Mouse (Mus musculus): ENCODE measurements at regions not wholly inside any gene's neighbourhood (a gene's known extent, or its start where the extent isn't known, plus 50 kb on each side); places are given as distances from the start of the nearest gene placed in this dataset.

GRCm38 (mm10) chr6:58752496-58752895 lies 78.8 kb upstream of the Herc3 start:
- no peak overlapping the region for H3K4me3 ChIP-seq (ENCODE audit: low read length)
- no peaks in the 10 kb centered on the region for H3K27me3 ChIP-seq (replicated peaks; ENCODE audit: control insufficient read depth, insufficient read depth, low read length)
- H3K36me3 ChIP-seq (ENCODE audit: control insufficient read depth, insufficient read depth, low read length), result no peaks in the 10 kb centered on the region
- no peak for ATAC-seq
- no peaks in the 10 kb centered on the region for H3K9me3 ChIP-seq (ENCODE audit: control insufficient read depth, low read length)
- H3K4me1 ChIP-seq (ENCODE audit: control insufficient read depth, insufficient read depth, low read depth, low read length), result no peaks in the 10 kb centered on the region
- no peak overlapping the region for H3K9ac ChIP-seq (ENCODE audit: low read depth, low read length)
- H3K4me2 ChIP-seq (ENCODE audit: low read length), result no peak overlapping the region
- H3K27ac ChIP-seq (ENCODE audit: low read depth, low read length), result no peak overlapping the region
- WGBS, result 94% methylated on average over 4 of the region's 4 CpGs

- no peaks in the 10 kb centered on the region for H3K4me1 ChIP-seq (ENCODE audit: control insufficient read depth, insufficient read depth, low read depth, low read length)
- no peak overlapping the region for H3K4me3 ChIP-seq (ENCODE audit: low read length)
- 68% methylated on average over 2 of the region's 2 CpGs for WGBS
- no peak overlapping the region for H3K4me2 ChIP-seq (ENCODE audit: low read length)
- no peak overlapping the region for H3K9ac ChIP-seq (ENCODE audit: low read depth, low read length)
- ATAC-seq, result no peak
- H3K36me3 ChIP-seq (ENCODE audit: control insufficient read depth, insufficient read depth, low read length), result no peaks in the 10 kb centered on the region
- no peaks in the 10 kb centered on the region for H3K27me3 ChIP-seq (replicated peaks; ENCODE audit: control insufficient read depth, insufficient read depth, low read length)
- no peaks in the 10 kb centered on the region for H3K9me3 ChIP-seq (ENCODE audit: control insufficient read depth, low read length)
- no peak overlapping the region for H3K27ac ChIP-seq (ENCODE audit: low read depth, low read length)
Observed at GRCm38 (mm10) chr6:58756309-58757015, 74.8 kb upstream of the Herc3 start.

GRCm38 (mm10) chr6:58757339-58757738 lies 73.9 kb upstream of the Herc3 start:
- H3K4me1 ChIP-seq (ENCODE audit: control insufficient read depth, insufficient read depth, low read depth, low read length), result no peaks in the 10 kb centered on the region
- H3K4me3 ChIP-seq (ENCODE audit: low read length), result no peak overlapping the region
- no peaks in the 10 kb centered on the region for H3K36me3 ChIP-seq (ENCODE audit: control insufficient read depth, insufficient read depth, low read length)
- no peak overlapping the region for H3K27ac ChIP-seq (ENCODE audit: low read depth, low read length)
- H3K4me2 ChIP-seq (ENCODE audit: low read length), result no peak overlapping the region
- H3K9ac ChIP-seq (ENCODE audit: low read depth, low read length), result no peak overlapping the region
- no peaks in the 10 kb centered on the region for H3K27me3 ChIP-seq (replicated peaks; ENCODE audit: control insufficient read depth, insufficient read depth, low read length)
- 91% methylated on average over 4 of the region's 4 CpGs for WGBS
- H3K9me3 ChIP-seq (ENCODE audit: control insufficient read depth, low read length), result no peaks in the 10 kb centered on the region
- no peak for ATAC-seq

- Histone ChIP-seq H3K27ac (ENCODE audit: low read depth, low read length) (no peak overlapping the region), H3K9ac (ENCODE audit: low read depth, low read length) (no peak overlapping the region), H3K4me3 (ENCODE audit: low read length) (no peak overlapping the region), H3K9me3 (ENCODE audit: control insufficient read depth, low read length) (no peaks in the 10 kb centered on the region), H3K4me2 (ENCODE audit: low read length) (no peak overlapping the region), H3K4me1 (ENCODE audit: control insufficient read depth, insufficient read depth, low read depth, low read length) (no peaks in the 10 kb centered on the region), H3K36me3 (ENCODE audit: control insufficient read depth, insufficient read depth, low read length) (no peaks in the 10 kb centered on the region), H3K27me3 (replicated peaks; ENCODE audit: control insufficient read depth, insufficient read depth, low read length) (no peaks in the 10 kb centered on the region)
- 26% methylated on average over 8 of the region's 8 CpGs for WGBS
- peak; percentile 52; the same call in 1 of the 2 replicates for ATAC-seq
Observed at GRCm38 (mm10) chr6:58770654-58771218, 60.5 kb upstream of the Herc3 start.

- no peak overlapping the region for H3K4me2 ChIP-seq (ENCODE audit: low read length)
- ATAC-seq, result peak; percentile 79
Observed at GRCm38 (mm10) chr6:58772014-58772413, 59.3 kb upstream of the Herc3 start.

More at GRCm38 (mm10) chr6:58772014-58772413, 59.3 kb upstream of the Herc3 start:
- Histone ChIP-seq H3K4me3 (ENCODE audit: low read length) (no peak overlapping the region), H3K27me3 (replicated peaks; ENCODE audit: control insufficient read depth, insufficient read depth, low read length) (no peaks in the 10 kb centered on the region), H3K9ac (ENCODE audit: low read depth, low read length) (no peak overlapping the region), H3K27ac (ENCODE audit: low read depth, low read length) (no peak overlapping the region), H3K4me1 (ENCODE audit: control insufficient read depth, insufficient read depth, low read depth, low read length) (no peaks in the 10 kb centered on the region), H3K36me3 (ENCODE audit: control insufficient read depth, insufficient read depth, low read length) (no peaks in the 10 kb centered on the region), H3K9me3 (ENCODE audit: control insufficient read depth, low read length) (no peaks in the 10 kb centered on the region)
- WGBS, result 0% methylated on average over 1 of the region's 1 CpGs
